Mouse (Mus musculus): ENCODE measurements around the gene Ift81.

DNA sequence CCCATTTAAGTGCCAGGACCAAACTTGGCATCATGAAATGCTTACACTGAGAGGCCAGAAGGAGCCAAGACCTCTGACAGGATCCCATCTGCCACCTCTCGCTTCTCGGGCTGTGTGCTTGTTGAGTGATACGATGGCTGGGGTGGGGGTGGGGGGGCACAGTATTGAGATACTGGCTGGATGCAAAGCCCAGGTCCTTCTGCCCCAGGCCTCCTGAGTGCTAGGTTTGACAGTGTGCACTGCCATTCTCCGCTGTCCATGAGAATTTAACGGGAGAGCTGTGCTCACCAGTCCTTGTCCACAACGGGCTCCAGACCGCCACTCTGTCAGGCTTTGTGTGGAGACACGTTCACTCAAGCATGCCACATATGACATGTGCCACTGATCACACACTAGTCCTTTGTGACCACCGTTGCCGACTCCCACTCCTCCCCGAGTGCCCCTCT is 105.4 kb downstream of the Ift81 start:
- no peak for TF ChIP-seq CTCF (IDR thresholded peaks at IDR 0.05; ENCODE audit: low read depth)
- TF ChIP-seq EP300 (IDR thresholded peaks at IDR 0.05; ENCODE audit: low read depth) = no peak
